Mouse (Mus musculus) heart, embryonic 14.5 days (tissue): ENCODE measurements around the gene Hoxc6. TPM values are rescaled to one million over a fixed set of nuclear protein-coding genes. Genes with fewer than 3 reads are reported as not detected.
A peak's percentile ranks its signal among the peaks of the same experiment; 100 is the strongest.

Experiments
- ATAC-seq: fragments of 200-750 bp; cut with Nextera tagmentation; 2 replicates; pipeline ENCODE4 v1.8.0; 2017; ENCODE audit warnings: low read depth, moderate TSS enrichment; ENCODE audit not compliant: insufficient number of reproducible peaks, insufficient read depth, low FRiP score
- H3K27ac ChIP-seq, 2 experiments: fragments of 200-500 bp in 1 of 2; fragments of 300-500 bp in 1 of 2; sonication (generic) in 1 of 2; replicated peaks in 1 of 2; 2 replicates each; pipeline ENCODE4 v1.5.1; 2012 to 2014; ENCODE audit warnings: low read depth in 2 of 2, low read length in 2 of 2, control low read depth in 1 of 2, mild to moderate bottlenecking in 1 of 2, mixed read lengths in 1 of 2; ENCODE audit not compliant: control insufficient read depth in 1 of 2, insufficient read depth in 1 of 2
- H3K27me3 ChIP-seq: fragments of 300-500 bp; sonication (generic); 2 replicates; pipeline ENCODE4 v1.6.1; 2014; ENCODE audit warnings: mild to moderate bottlenecking, low read length, control low read depth; ENCODE audit not compliant: control insufficient read depth, insufficient read depth
- H3K36me3 ChIP-seq: fragments of 300-500 bp; sonication (generic); 2 replicates; pipeline ENCODE4 v1.6.1; 2014; ENCODE audit warnings: mild to moderate bottlenecking, control low read depth, low read length, mixed read lengths; ENCODE audit not compliant: control insufficient read depth, insufficient read depth
- H3K4me1 ChIP-seq, 2 experiments: fragments of 200-500 bp in 1 of 2; fragments of 300-500 bp in 1 of 2; sonication (generic) in 1 of 2; 2 replicates each; pipeline ENCODE4 v1.6.1; 2012 to 2014; ENCODE audit warnings: low read length in 2 of 2, control low read depth in 1 of 2, mixed read lengths in 1 of 2; ENCODE audit not compliant: control insufficient read depth in 2 of 2, insufficient read depth in 2 of 2
- H3K4me2 ChIP-seq: fragments of 300-500 bp; sonication (generic); 2 replicates; pipeline ENCODE4 v1.6.1; 2014; ENCODE audit warnings: mild to moderate bottlenecking, low read length
- H3K4me3 ChIP-seq, 2 experiments: fragments of 200-500 bp in 1 of 2; fragments of 300-500 bp in 1 of 2; sonication (generic) in 1 of 2; 2 replicates each; pipeline ENCODE4 v1.5.1; 2012 to 2014; ENCODE audit warnings: low read length in 2 of 2, mild to moderate bottlenecking in 2 of 2, control low read depth in 1 of 2, low read depth in 1 of 2, moderate library complexity in 1 of 2; ENCODE audit not compliant: control insufficient read depth in 1 of 2, insufficient read depth in 1 of 2
- H3K9ac ChIP-seq: fragments of 300-500 bp; sonication (generic); 2 replicates; pipeline ENCODE4 v1.6.1; 2014; ENCODE audit warnings: mild to moderate bottlenecking, low read length
- H3K9me3 ChIP-seq: fragments of 300-500 bp; sonication (generic); 2 replicates; pipeline ENCODE4 v1.6.1; 2016; ENCODE audit warnings: low read length, control low read depth; ENCODE audit not compliant: control insufficient read depth
- WGBS: fragments of 180-500 bp; shearing (Covaris S2); extraction: QIAGEN DNeasy Blood & Tissue Kit; methylation state at CpG from one replicate; pipeline ENCODE4 v1.1.7; 2014; 5-methylcytosine and 5-hydroxymethylcytosine counted together
- polyA plus RNA-seq: library from polyadenylated mRNA; unstranded; fragments of >200 nt; fragmentation: Nextera tagmentation; extraction: Ambion mirVana; gene quantifications from 2 replicates; pipeline ENCODE4 v1.2.1, GENCODE M21; 2014

The Hoxc6 gene
- polyA plus RNA-seq, 1 experiment from 2014 or later = 0.15 TPM

GRCm38 (mm10) chr15:103010847-103011555, 12.9 kb downstream of the Hoxc6 start:
- 1% methylated on average over 28 of the region's 28 CpGs for WGBS
- Histone ChIP-seq H3K4me3 (no peak overlapping the region), H3K9me3 (no peaks in the 10 kb centered on the region), H3K4me1 (0 out of 4 replicates have a peak, but pooled peaks cover 0 to 4% of the 10 kb centered on the region in 2 experiments), H3K4me2 (no peak overlapping the region), H3K36me3 (no peaks in the 10 kb centered on the region), H3K27me3 (peaks cover 98% of the 10 kb centered on the region), H3K9ac (no peak overlapping the region), H3K27ac (no peak overlapping the region)
- no peak for ATAC-seq

- no peak overlapping the region for H3K4me2 ChIP-seq
- H3K9me3 ChIP-seq = no peaks in the 10 kb centered on the region
- H3K27me3 ChIP-seq = peaks cover 98% of the 10 kb centered on the region
- H3K9ac ChIP-seq = no peak overlapping the region
- H3K27ac ChIP-seq = no peak overlapping the region
- WGBS = 2% methylated on average over 26 of the region's 26 CpGs
- no peak overlapping the region for H3K4me3 ChIP-seq
- H3K4me1 ChIP-seq = 0 out of 4 replicates have a peak, but pooled peaks cover 0 to 4% of the 10 kb centered on the region in 2 experiments
- H3K36me3 ChIP-seq = no peaks in the 10 kb centered on the region
- no peak for ATAC-seq
Observed at GRCm38 (mm10) chr15:103011928-103012486, 13.9 kb downstream of the Hoxc6 start.

- no peak for ATAC-seq
- Histone ChIP-seq H3K4me1 (0 out of 4 replicates have a peak, but pooled peaks cover 0 to 4% of the 10 kb centered on the region in 2 experiments), H3K4me3 (no peak overlapping the region), H3K9ac (no peak overlapping the region), H3K4me2 (no peak overlapping the region), H3K9me3 (no peaks in the 10 kb centered on the region), H3K36me3 (no peaks in the 10 kb centered on the region), H3K27ac (no peak overlapping the region), H3K27me3 (peaks cover 98% of the 10 kb centered on the region)
- whole genome bisulfite sequencing = 4% methylated on average over 17 of the region's 17 CpGs
Observed at GRCm38 (mm10) chr15:103013238-103013984, 15.4 kb downstream of the Hoxc6 start.

GRCm38 (mm10) chr15:103014166-103015008, 16.3 kb downstream of the Hoxc6 start:
- ATAC-seq = no peak
- H3K4me2 ChIP-seq = peak overlapping the region; percentile 35
- peak overlapping the region in 1 of 2 experiments; percentile 24; a peak in 2 of 4 replicates for H3K4me3 ChIP-seq
- no peaks in the 10 kb centered on the region for H3K36me3 ChIP-seq
- H3K9me3 ChIP-seq = no peaks in the 10 kb centered on the region
- no peak overlapping the region for H3K27ac ChIP-seq
- 0 out of 4 replicates have a peak, but pooled peaks cover 0 to 4% of the 10 kb centered on the region in 2 experiments for H3K4me1 ChIP-seq
- 1% methylated on average over 46 of the region's 57 CpGs for WGBS
- peaks cover 98% of the 10 kb centered on the region for H3K27me3 ChIP-seq
- no peak overlapping the region for H3K9ac ChIP-seq

GRCm38 (mm10) chr15:103015009-103015399, 16.9 kb downstream of the Hoxc6 start:
- H3K4me3 ChIP-seq = no peak overlapping the region; a peak in 1 of 4 replicates
- H3K4me1 ChIP-seq = 0 out of 4 replicates have a peak, but pooled peaks cover 0 to 4% of the 10 kb centered on the region in 2 experiments
- peaks cover 98% of the 10 kb centered on the region for H3K27me3 ChIP-seq
- H3K4me2 ChIP-seq = no peak overlapping the region
- no peak for ATAC-seq
- H3K27ac ChIP-seq = no peak overlapping the region
- WGBS = 3% methylated on average over 22 of the region's 28 CpGs
- no peaks in the 10 kb centered on the region for H3K9me3 ChIP-seq
- H3K36me3 ChIP-seq = no peaks in the 10 kb centered on the region
- H3K9ac ChIP-seq = no peak overlapping the region

GRCm38 (mm10) chr15:103015406-103016166, 17.5 kb downstream of the Hoxc6 start:
- Histone ChIP-seq H3K4me1 (0 out of 4 replicates have a peak, but pooled peaks cover 0 to 4% of the 10 kb centered on the region in 2 experiments), H3K4me3 (no peak overlapping the region), H3K27ac (no peak overlapping the region), H3K36me3 (no peaks in the 10 kb centered on the region), H3K4me2 (no peak overlapping the region), H3K9ac (no peak overlapping the region), H3K9me3 (no peaks in the 10 kb centered on the region), H3K27me3 (peaks cover 98% of the 10 kb centered on the region)
- WGBS = 1% methylated on average over 19 of the region's 19 CpGs
- no peak for ATAC-seq
